Mouse (Mus musculus) MEL (cell line): Measurements from ENCODE around the gene Sult4a1.

Experiments used
- CTCF ChIP-seq, 3 experiments: IDR thresholded peaks in 2 of 3; conservative IDR thresholded peaks in 1 of 3; 2 replicates each; pipeline ENCODE4 v1.5.1; 2011 to 2012; ENCODE audit warnings: low read length in 3 of 3, low read depth in 2 of 3, mild to moderate bottlenecking in 2 of 3, improper control_type of control experiment in 1 of 3, inconsistent platforms in 1 of 3, mixed read lengths in 1 of 3, moderate library complexity in 1 of 3; ENCODE audit not compliant: control insufficient read depth in 1 of 3, insufficient read depth in 1 of 3, poor library complexity in 1 of 3, severe bottlenecking in 1 of 3
- EP300 ChIP-seq, 2 experiments: IDR thresholded peaks; 2 replicates each; pipeline ENCODE4 v1.6.1; 2011; ENCODE audit warnings: improper control_type of control experiment in 2 of 2, low read length in 2 of 2, low read depth in 1 of 2, mild to moderate bottlenecking in 1 of 2
- GABPA ChIP-seq: IDR thresholded peaks from 2 replicates; pipeline ENCODE4 v1.6.1; 2012; ENCODE audit warnings: low read depth, mild to moderate bottlenecking, inconsistent platforms, low read length, improper control_type of control experiment, moderate library complexity
- GATA1 ChIP-seq: IDR thresholded peaks from 2 replicates; pipeline ENCODE4 v1.6.1; 2011; ENCODE audit warnings: low read depth, low read length, improper control_type of control experiment
- JUND ChIP-seq: IDR thresholded peaks from 2 replicates; pipeline ENCODE4 v1.6.1; 2011; ENCODE audit warnings: low read depth, mild to moderate bottlenecking, improper control_type of control experiment, low read length
- POLR2A ChIP-seq, 2 experiments: IDR thresholded peaks; 2 replicates each; pipeline ENCODE4 v1.6.1; 2011 to 2012; ENCODE audit warnings: low read length in 2 of 2, mild to moderate bottlenecking in 2 of 2, control low read depth in 1 of 2, improper control_type of control experiment in 1 of 2, low read depth in 1 of 2, moderate library complexity in 1 of 2; ENCODE audit not compliant: control insufficient read depth in 1 of 2, insufficient read depth in 1 of 2, poor library complexity in 1 of 2
- USF1 ChIP-seq: IDR thresholded peaks from 2 replicates; pipeline ENCODE4 v1.6.1; 2014; ENCODE audit warnings: low read depth, mild to moderate bottlenecking, inconsistent platforms, low read length, improper control_type of control experiment, moderate library complexity
- ZC3H11A ChIP-seq: IDR thresholded peaks from 2 replicates; pipeline ENCODE4 v1.6.1; 2012; ENCODE audit warnings: low read depth, mild to moderate bottlenecking, inconsistent platforms, low read length, improper control_type of control experiment

DNA sequence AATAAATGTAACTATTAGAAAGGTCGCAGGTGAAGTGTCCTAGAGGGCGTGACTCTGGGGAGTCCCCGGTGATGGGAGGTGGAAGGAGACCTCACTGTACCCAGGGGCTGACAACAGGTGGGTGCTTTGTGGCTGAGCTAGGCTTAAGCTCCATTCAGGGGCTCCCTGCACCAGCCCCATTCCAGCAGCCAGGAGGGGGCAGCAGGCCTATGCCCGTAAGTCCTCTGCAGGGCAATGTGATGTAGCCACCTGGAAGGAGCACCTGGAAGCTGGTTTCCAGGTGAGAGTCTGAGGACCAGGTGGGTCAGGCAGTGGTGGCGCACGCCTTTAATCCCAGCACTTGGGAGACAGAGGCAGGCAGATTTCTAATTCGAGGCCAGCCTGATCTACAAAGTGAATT, 18.5 kb upstream of the Sult4a1 start:
- TF ChIP-seq GABPA (no peak), JUND (no peak), CTCF (IDR thresholded peaks at IDR 0.05 in 2 of 3, conservative IDR thresholded peaks at IDR 0.05 in 1 of 3; ENCODE audit: control insufficient read depth in 1 of 3, insufficient read depth in 1 of 3, low read depth in 2 of 3, low read length in 3 of 3, poor library complexity in 1 of 3, severe bottlenecking in 1 of 3) (no peak), ZC3H11A (no peak), GATA1 (no peak), POLR2A (IDR thresholded peaks at IDR 0.05; ENCODE audit: control insufficient read depth in 1 of 2, insufficient read depth in 1 of 2, low read depth in 1 of 2, low read length in 2 of 2, poor library complexity in 1 of 2) (no peak), EP300 (IDR thresholded peaks at IDR 0.05; ENCODE audit: low read depth in 1 of 2, low read length in 2 of 2) (no peak), USF1 (no peak)
